Mouse (Mus musculus) G1E (cell line): ENCODE data around the gene Gpr84.

ENCODE experiments used
- CTCF ChIP-seq: IDR thresholded peaks from 2 replicates; pipeline ENCODE4 v1.5.1; 2012; ENCODE audit warnings: low read depth, low read length, inconsistent platforms, mixed read lengths
- GATA1 ChIP-seq: IDR thresholded peaks from 2 replicates; pipeline ENCODE4 v1.6.1; 2012; ENCODE audit warnings: borderline replicate concordance, low read length, inconsistent platforms, mixed read lengths
- TAL1 ChIP-seq: conservative IDR thresholded peaks from 2 replicates; pipeline ENCODE4 v1.6.1; 2012; ENCODE audit warnings: low read depth, low read length, inconsistent platforms, mixed read lengths

GRCm38 (mm10) chr15:103336996-103337667 is 26.7 kb upstream of the Gpr84 start:
- no peak for TF ChIP-seq CTCF
- TF ChIP-seq GATA1 = no peak
- no peak for TF ChIP-seq TAL1
